Mouse (Mus musculus) lung, embryonic 14.5 days (tissue): Measurements from ENCODE around the gene Apob. TPM values are rescaled to one million over a fixed set of nuclear protein-coding genes. Genes with fewer than 3 reads are reported as not detected.

Experiments
- ATAC-seq: fragments of 200-750 bp; cut with Nextera tagmentation; 2 replicates; pipeline ENCODE4 v1.8.0; 2017; ENCODE audit warnings: mild to moderate bottlenecking, moderate TSS enrichment, moderate library complexity; ENCODE audit not compliant: insufficient read depth
- DNase-seq: peaks from one replicate; pipeline ENCODE4 v3.0.0-alpha.2; 2015
- H3K27ac ChIP-seq: fragments of 300-500 bp; sonication (generic); 2 replicates; pipeline ENCODE4 v1.5.1; 2014; ENCODE audit warnings: low read depth, mild to moderate bottlenecking, moderate library complexity
- H3K27me3 ChIP-seq: fragments of 300-500 bp; sonication (generic); 2 replicates; pipeline ENCODE4 v1.6.1; 2014; ENCODE audit warnings: low read length, control low read depth; ENCODE audit not compliant: insufficient read depth
- H3K36me3 ChIP-seq: fragments of 300-500 bp; sonication (generic); 2 replicates; pipeline ENCODE4 v1.6.1; 2014; ENCODE audit warnings: control low read depth; ENCODE audit not compliant: insufficient read depth
- H3K4me1 ChIP-seq: fragments of 300-500 bp; sonication (generic); 2 replicates; pipeline ENCODE4 v1.6.1; 2014; ENCODE audit warnings: antibody characterized with exemption, control low read depth; ENCODE audit not compliant: insufficient read depth
- H3K4me2 ChIP-seq: fragments of 300-500 bp; sonication (generic); 2 replicates; pipeline ENCODE4 v1.6.1; 2014; ENCODE audit warnings: mild to moderate bottlenecking
- H3K4me3 ChIP-seq: fragments of 300-500 bp; sonication (generic); 2 replicates; pipeline ENCODE4 v1.5.1; 2014; ENCODE audit warnings: low read depth, low read length
- H3K9ac ChIP-seq: fragments of 300-500 bp; sonication (generic); 2 replicates; pipeline ENCODE4 v1.6.1; 2014
- H3K9me3 ChIP-seq: fragments of 300-500 bp; sonication (generic); 2 replicates; pipeline ENCODE4 v1.6.1; 2016; ENCODE audit warnings: low read depth, low read length, control low read depth
- CTCF ChIP-seq: IDR thresholded peaks from 2 replicates; pipeline ENCODE4 v1.5.1; 2016; ENCODE audit warnings: antibody characterized with exemption, low read depth
- WGBS: fragments of 180-500 bp; shearing (Covaris S2); extraction: QIAGEN DNeasy Blood & Tissue Kit; methylation state at CpG from one replicate; pipeline ENCODE4 v1.1.7; 2014; 5-methylcytosine and 5-hydroxymethylcytosine counted together
- polyA plus RNA-seq: library from polyadenylated mRNA; unstranded; fragments of >200 nt; fragmentation: Nextera tagmentation; extraction: Ambion mirVana; gene quantifications from 2 replicates; pipeline ENCODE4 v1.2.1, GENCODE M21; 2014

The Apob gene
- polyA plus RNA-seq, result 0.08 TPM in 1 of 2 replicates, not detected in the other

DNA sequence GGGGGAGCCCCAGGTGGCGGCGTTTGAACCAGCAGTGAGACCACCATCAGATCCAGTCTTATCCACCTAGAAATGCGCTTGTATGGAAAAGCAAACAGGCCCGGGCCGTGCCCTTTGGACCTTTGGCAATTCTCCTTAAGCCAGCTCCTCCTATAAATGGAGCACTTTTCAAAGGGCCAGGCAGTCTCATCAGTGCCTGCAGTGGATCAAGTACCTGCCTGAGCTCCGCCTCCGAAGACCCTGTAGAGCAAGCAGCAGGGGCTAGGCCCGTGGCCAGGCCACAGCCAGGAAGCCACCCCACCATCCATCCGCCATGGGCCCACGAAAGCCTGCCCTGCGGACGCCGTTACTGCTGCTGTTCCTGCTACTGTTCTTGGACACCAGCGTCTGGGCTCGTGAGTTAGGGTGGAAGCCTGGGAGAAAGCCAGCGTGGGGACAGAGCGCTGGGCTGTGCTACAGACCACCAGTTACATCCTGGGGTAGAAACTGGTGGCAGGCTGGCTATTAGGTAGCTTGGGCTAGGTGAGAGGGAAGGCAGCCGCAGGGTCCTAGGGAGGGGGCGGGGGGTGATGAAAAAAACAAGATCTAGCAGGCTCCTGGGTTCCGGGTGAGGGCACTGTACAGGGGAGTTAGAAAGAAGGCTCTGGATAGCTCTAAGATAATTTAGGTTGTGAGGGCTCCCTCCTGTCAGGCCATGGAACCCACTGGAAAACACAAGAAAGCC, at the start of gene Apob:
TSS of gene Apob (plus strand) at position 183 of the 724 bp plus-strand sequence.
- Histone ChIP-seq H3K27ac (no peak within 1 kb of the TSS), H3K9me3 (no peaks in the 10 kb centered on the region), H3K9ac (no peak within 1 kb of the TSS), H3K4me1 (no peaks in the 10 kb centered on the region), H3K27me3 (no peaks in the 10 kb centered on the region), H3K36me3 (no peaks in the 10 kb centered on the region), H3K4me3 (no peak within 1 kb of the TSS), H3K4me2 (peak within 1 kb of the TSS; percentile 4; the same call in 1 of the 2 replicates)
- ATAC-seq, result 0 out of 2 replicates have a peak, but pooled peaks have one; percentile 24
- no peak for TF ChIP-seq CTCF
- 74% methylated on average over 20 of the region's 20 CpGs for WGBS
- no peak for DNase-seq

DNA sequence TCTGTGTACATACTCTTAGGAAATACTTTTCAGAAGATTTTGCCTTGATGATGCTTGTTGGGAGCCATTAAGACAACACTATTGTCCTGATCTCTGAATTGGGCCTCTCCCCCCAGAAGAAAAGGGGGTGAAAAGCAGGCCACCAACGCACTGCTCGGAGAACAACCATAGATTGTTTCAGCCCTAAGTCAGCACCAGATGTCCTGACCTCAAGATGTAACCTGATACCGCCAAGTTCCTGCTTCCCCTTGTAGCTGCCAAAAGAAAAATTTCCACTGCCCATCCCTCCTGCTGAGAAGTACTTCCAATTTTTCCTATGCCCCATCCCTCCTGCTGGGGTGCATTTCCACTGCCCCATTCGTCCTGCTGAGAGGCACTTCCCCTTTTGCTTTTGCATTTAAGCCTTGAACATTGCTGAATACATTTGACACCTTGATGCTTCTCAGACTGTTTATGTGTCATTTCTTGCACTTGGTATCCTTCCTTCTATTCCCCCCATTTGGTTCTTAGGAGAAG, 45.0 kb upstream of the Apob start:
- no peaks in the 10 kb centered on the region for H3K9me3 ChIP-seq
- ATAC-seq, result no peak
- 56% methylated on average over 4 of the region's 4 CpGs for WGBS

DNA sequence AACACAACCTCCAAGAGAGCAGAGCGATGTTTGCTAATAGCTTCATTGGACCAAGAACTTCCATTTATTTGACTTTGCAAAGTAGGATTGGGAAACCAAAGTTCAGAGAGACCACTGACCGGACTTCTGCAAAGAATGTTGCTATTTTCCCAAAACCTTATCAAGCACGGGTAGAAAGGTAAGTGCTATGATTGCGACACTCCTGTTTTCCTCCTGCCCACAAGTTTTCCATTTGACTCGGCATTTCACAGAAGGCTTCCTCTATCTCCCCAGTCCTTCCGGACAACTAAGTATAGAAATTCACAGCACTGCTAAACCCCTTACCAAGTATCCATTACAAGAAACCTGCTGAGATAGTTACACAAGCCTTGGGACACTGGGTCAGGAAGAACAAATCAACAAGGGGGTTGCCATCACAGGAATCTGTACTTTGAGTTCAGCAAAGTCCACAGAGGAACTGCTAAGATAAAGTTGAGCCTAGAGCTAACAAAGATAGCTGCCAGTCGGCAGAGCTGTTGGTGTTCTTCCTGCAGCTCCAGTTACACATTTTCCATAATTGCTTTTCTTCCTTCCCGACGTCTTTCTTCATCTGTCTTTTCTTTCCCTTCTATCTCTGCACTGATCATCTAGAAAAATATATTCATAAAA, 27.2 kb upstream of the Apob start:
- Histone ChIP-seq H3K9ac (no peak overlapping the region), H3K27ac (no peak overlapping the region), H3K4me2 (no peak overlapping the region), H3K9me3 (no peaks in the 10 kb centered on the region), H3K36me3 (no peaks in the 10 kb centered on the region), H3K4me1 (no peaks in the 10 kb centered on the region), H3K27me3 (no peaks in the 10 kb centered on the region), H3K4me3 (no peak overlapping the region)
- DNase-seq (no peak), ATAC-seq (no peak)
- WGBS, result 65% methylated on average over 9 of the region's 9 CpGs
- TF ChIP-seq CTCF, result no peak

More for the DNA sequence above, 45.0 kb upstream of the Apob start:
- Histone ChIP-seq H3K36me3 (no peaks in the 10 kb centered on the region), H3K4me1 (no peaks in the 10 kb centered on the region), H3K9ac (no peak overlapping the region), H3K27me3 (no peaks in the 10 kb centered on the region), H3K27ac (no peak overlapping the region), H3K4me2 (no peak overlapping the region), H3K4me3 (no peak overlapping the region)
- DNase-seq, result no peak
- no peak for TF ChIP-seq CTCF

DNA sequence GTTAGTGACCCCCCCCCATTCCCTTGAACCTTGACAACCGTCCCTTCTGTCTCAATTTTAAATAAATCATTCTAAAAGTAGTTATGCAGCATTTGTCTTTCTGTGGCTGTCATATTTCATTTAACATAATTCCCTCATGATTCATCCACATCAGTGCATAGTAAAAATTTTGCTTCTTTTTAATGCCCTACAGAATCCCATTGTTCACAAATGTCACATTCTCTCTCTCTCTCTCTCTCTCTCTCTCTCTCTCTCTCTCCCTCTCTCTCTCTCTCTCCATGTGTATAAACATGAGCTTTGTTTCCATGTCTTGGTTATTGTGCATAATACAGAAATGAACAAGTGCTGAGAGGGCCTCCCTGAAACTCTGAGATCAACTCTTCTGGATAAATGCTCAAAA, 18.6 kb upstream of the Apob start:
- 59% methylated on average over 1 of the region's 1 CpGs for WGBS
- no peak for ATAC-seq

DNA sequence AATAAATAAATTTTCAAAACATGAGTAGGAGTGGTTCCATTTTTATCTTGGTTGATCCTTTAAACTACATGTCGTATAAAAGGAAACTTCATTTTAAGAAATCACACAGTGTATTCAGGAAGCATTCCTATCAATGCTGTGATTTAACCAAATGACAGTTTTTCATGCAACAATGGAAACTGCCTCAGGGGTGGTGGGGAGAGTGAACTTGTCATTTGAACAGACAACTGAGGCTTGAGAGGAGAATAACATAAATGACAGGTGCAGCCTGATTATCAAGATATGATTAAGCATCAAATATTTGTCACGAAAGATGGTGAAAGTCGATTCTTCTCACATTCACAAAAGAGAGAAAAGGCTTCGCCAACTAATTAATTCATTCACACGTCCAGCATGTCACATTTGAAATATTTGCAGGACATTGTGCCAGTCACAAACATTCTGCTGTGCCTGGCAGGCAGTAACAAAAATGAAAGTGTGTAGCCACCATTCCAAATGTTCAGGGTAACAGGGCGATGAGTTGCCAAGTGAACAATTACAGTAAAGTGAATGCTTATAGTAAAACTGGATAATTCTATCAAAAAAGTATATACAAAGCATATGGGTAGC, 18.0 kb upstream of the Apob start:
- Histone ChIP-seq H3K4me1 (no peaks in the 10 kb centered on the region), H3K9ac (no peak overlapping the region), H3K9me3 (no peaks in the 10 kb centered on the region), H3K4me2 (no peak overlapping the region), H3K36me3 (no peaks in the 10 kb centered on the region), H3K4me3 (no peak overlapping the region), H3K27me3 (no peaks in the 10 kb centered on the region), H3K27ac (no peak overlapping the region)
- ATAC-seq (no peak), DNase-seq (no peak)
- no peak for TF ChIP-seq CTCF
- WGBS, result 71% methylated on average over 6 of the region's 6 CpGs

More for the DNA sequence above, 18.6 kb upstream of the Apob start:
- no peak for DNase-seq
- Histone ChIP-seq H3K4me3 (no peak overlapping the region), H3K4me1 (no peaks in the 10 kb centered on the region), H3K27me3 (no peaks in the 10 kb centered on the region), H3K9me3 (no peaks in the 10 kb centered on the region), H3K36me3 (no peaks in the 10 kb centered on the region), H3K27ac (no peak overlapping the region), H3K9ac (no peak overlapping the region), H3K4me2 (no peak overlapping the region)
- no peak for TF ChIP-seq CTCF

DNA sequence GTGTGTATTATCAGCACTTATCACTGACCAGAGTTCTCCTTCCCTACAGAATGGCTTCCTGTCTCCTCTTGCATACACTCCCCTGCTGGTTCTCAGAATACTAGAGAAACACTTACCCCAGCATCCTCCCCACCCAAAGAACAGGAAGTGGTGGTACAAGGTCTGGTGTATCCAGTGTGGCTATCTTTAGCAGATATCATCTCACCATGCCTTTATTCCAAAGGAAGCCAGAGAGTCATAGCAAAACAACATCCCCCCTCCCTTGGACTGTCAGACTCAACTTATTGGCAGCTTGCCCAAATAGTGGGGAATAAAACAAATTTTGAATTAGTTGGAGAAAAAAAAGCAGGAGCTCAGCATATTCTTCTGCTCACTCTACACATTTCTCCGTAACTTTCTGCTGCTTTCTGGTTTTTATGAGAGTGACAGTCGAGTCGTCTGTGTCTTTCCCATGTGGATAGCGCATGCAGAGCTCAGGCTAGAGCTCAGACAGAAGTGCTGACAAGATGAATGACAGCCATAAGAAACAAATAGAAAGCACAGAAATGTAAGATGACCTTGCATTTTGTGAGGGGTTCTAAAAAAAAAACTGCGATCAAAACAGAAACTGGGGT, 15.0 kb upstream of the Apob start:
- no peaks in the 10 kb centered on the region for H3K9me3 ChIP-seq
- ATAC-seq (peak; percentile 88; the same call in 1 of the 2 replicates), DNase-seq (peak; percentile 87)
- H3K36me3 ChIP-seq, result no peaks in the 10 kb centered on the region
- 28% methylated on average over 5 of the region's 5 CpGs for WGBS
- H3K4me2 ChIP-seq, result no peak overlapping the region
- no peak overlapping the region for H3K9ac ChIP-seq
- H3K4me3 ChIP-seq, result no peak overlapping the region
- TF ChIP-seq CTCF, result no peak
- H3K27ac ChIP-seq, result no peak overlapping the region
- no peaks in the 10 kb centered on the region for H3K4me1 ChIP-seq
- H3K27me3 ChIP-seq, result no peaks in the 10 kb centered on the region
